Mouse (Mus musculus) liver, embryonic 14.5 days (tissue): ENCODE measurements at regions not wholly inside any gene's neighbourhood (a gene's known extent, or its start where the extent isn't known, plus 50 kb on each side); places are given as distances from the start of the nearest gene placed in this dataset.

Experiments used
- CTCF ChIP-seq: IDR thresholded peaks from 2 replicates; pipeline ENCODE4 v1.5.1; 2016; ENCODE audit warnings: antibody characterized with exemption, low read depth, control low read depth
- EP300 ChIP-seq: IDR thresholded peaks from 2 replicates; pipeline ENCODE4 v1.6.1; 2016; ENCODE audit warnings: antibody characterized with exemption, low read depth

DNA sequence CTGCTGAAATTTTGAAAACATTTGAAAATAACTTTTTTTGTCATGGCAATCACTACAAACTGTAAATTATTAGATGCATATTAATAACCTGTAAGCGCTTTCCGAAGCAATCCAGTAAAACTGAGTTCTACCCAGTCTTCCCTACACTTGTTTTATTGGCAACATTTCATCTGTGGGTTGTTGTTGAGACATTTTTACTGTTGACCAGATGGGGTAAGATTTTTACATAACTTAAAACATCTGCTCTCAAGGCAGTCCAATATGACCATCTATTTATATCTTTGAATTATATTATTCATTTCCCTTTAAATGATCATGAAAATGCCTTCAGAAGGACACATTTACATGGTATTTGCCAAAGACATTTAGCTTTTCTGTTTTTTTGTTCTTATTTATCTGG, 520.5 kb downstream of the Olfm4 start:
- TF ChIP-seq CTCF (no peak), EP300 (no peak)
